Mouse (Mus musculus) Patski (cell line): ENCODE measurements at regions not wholly inside any gene's neighbourhood (a gene's known extent, or its start where the extent isn't known, plus 50 kb on each side); places are given as distances from the start of the nearest gene placed in this dataset.

Experiments
- ATAC-seq: fragments of 100-300 bp; one replicate; pipeline ENCODE4 v1.8.0; 2021
- CTCF ChIA-PET: fragments of 350-600 bp; sonication (Branson Sonifier 250); formaldehyde crosslinking; loops from one replicate; lab custom pipeline; 2022; ENCODE audit warnings: inconsistent platforms; lab: Charles Lee
- POLR2A ChIA-PET: fragments of 350-600 bp; sonication (Branson Sonifier 250); formaldehyde crosslinking; loops from one replicate; lab custom pipeline; 2022; ENCODE audit warnings: antibody characterized with exemption, inconsistent platforms; lab: Charles Lee
- DNase-seq: peaks from one replicate; pipeline ENCODE4 v3.0.0-alpha.2; 2011; ENCODE audit warnings: low read depth, low spot score
- H3K27me3 ChIP-seq: fragments of 371-371 bp; one replicate; pipeline ENCODE4 v1.5.1; 2021
- CTCF ChIP-seq: fragments of 100-300 bp; IDR thresholded peaks from one replicate; pipeline ENCODE4 v1.5.1; 2021
- in situ Hi-C: fragments of 300-500 bp; cut with MboI; formaldehyde crosslinking; loops from 3 replicates; pipeline ENCODE4 v1.11.1; 2018; ENCODE audit warnings: low pct_unique_long_range_greater_than_20kb, mixed read lengths

- ChIA-PET CTCF (no interaction called here), POLR2A (no interaction called here)
- in situ Hi-C loops = no loop called here
- DNase-seq = no peak
- no peak for TF ChIP-seq CTCF
- no peak for ATAC-seq
- no peaks in the 10 kb centered on the region for H3K27me3 ChIP-seq
Measured at GRCm38 (mm10) chr12:27143310-27143709, 199.1 kb downstream of the Sox11 start.

- DNase-seq (no peak), ATAC-seq (no peak)
- POLR2A ChIA-PET = no interaction called here
- no peaks in the 10 kb centered on the region for H3K27me3 ChIP-seq
- CTCF ChIA-PET = no interaction called here
- TF ChIP-seq CTCF = no peak
- in situ Hi-C loops = no loop called here
Measured at GRCm38 (mm10) chr12:27140335-27140702, 202.1 kb downstream of the Sox11 start.

GRCm38 (mm10) chr12:27139683-27140334 is 202.6 kb downstream of the Sox11 start:
- CTCF ChIA-PET = no interaction called here
- no peak for DNase-seq

GRCm38 (mm10) chr12:27138663-27139633 is 203.4 kb downstream of the Sox11 start:
- ATAC-seq (no peak), DNase-seq (no peak)
- ChIA-PET CTCF (no interaction called here), POLR2A (no interaction called here)
- H3K27me3 ChIP-seq = no peaks in the 10 kb centered on the region
- TF ChIP-seq CTCF = no peak
- in situ Hi-C loops = no loop called here

More at GRCm38 (mm10) chr12:27139683-27140334, 202.6 kb downstream of the Sox11 start:
- POLR2A ChIA-PET = no interaction called here
- H3K27me3 ChIP-seq = no peaks in the 10 kb centered on the region
- TF ChIP-seq CTCF = no peak
- in situ Hi-C loops = no loop called here
- ATAC-seq = no peak

- ATAC-seq (no peak), DNase-seq (no peak)
- no peak for TF ChIP-seq CTCF
- CTCF ChIA-PET = interaction anchor here (0.9 kb wide), 2 partner anchors 11 to 34 kb away, joined by 3 to 4 read pairs; no protein-coding TSS in a partner anchor
- in situ Hi-C loops = no loop called here
- POLR2A ChIA-PET = no interaction called here
- peaks cover 3% of the 10 kb centered on the region for H3K27me3 ChIP-seq
Measured at GRCm38 (mm10) chr12:27135997-27136559, 206.3 kb downstream of the Sox11 start.

- peaks cover 3% of the 10 kb centered on the region for H3K27me3 ChIP-seq
- DNase-seq (no peak), ATAC-seq (no peak)
- POLR2A ChIA-PET = no interaction called here
- in situ Hi-C loops = no loop called here
- TF ChIP-seq CTCF = no peak
- CTCF ChIA-PET = no interaction called here
Measured at GRCm38 (mm10) chr12:27130544-27130943, 211.8 kb downstream of the Sox11 start.

GRCm38 (mm10) chr12:27127054-27127605 is 215.2 kb downstream of the Sox11 start:
- no peak for TF ChIP-seq CTCF
- peaks cover 3% of the 10 kb centered on the region for H3K27me3 ChIP-seq
- ChIA-PET POLR2A (no interaction called here), CTCF (no interaction called here)
- DNase-seq (no peak), ATAC-seq (no peak)
- in situ Hi-C loops = no loop called here

- no peak for TF ChIP-seq CTCF
- CTCF ChIA-PET = no interaction called here
- in situ Hi-C loops = no loop called here
- POLR2A ChIA-PET = no interaction called here
- ATAC-seq (no peak), DNase-seq (no peak)
- H3K27me3 ChIP-seq = no peaks in the 10 kb centered on the region
Measured at GRCm38 (mm10) chr12:27118581-27118980, 223.8 kb downstream of the Sox11 start.

GRCm38 (mm10) chr12:27115392-27115791 is 227.0 kb downstream of the Sox11 start:
- ATAC-seq (no peak), DNase-seq (no peak)
- in situ Hi-C loops = no loop called here
- CTCF ChIA-PET = no interaction called here
- H3K27me3 ChIP-seq = no peaks in the 10 kb centered on the region
- POLR2A ChIA-PET = no interaction called here
- no peak for TF ChIP-seq CTCF

GRCm38 (mm10) chr12:27104925-27105571 is 237.3 kb downstream of the Sox11 start:
- POLR2A ChIA-PET = no interaction called here

More at GRCm38 (mm10) chr12:27104925-27105571, 237.3 kb downstream of the Sox11 start:
- in situ Hi-C loops = no loop called here
- H3K27me3 ChIP-seq = no peaks in the 10 kb centered on the region
- ATAC-seq (no peak), DNase-seq (no peak)
- CTCF ChIA-PET = no interaction called here
- TF ChIP-seq CTCF = no peak
